Mouse (Mus musculus) kidney, adult 2 months (tissue): Measurements from ENCODE around the gene Trmt1. TPM values are rescaled to one million over a fixed set of nuclear protein-coding genes. Genes with fewer than 3 reads are reported as not detected.

ENCODE experiments used
- DNase-seq: peaks from one replicate; pipeline ENCODE4 v3.0.0; 2021
- H3K27ac ChIP-seq: fragments of 200-500 bp; 2 replicates; pipeline ENCODE4 v1.5.1; 2012; ENCODE audit warnings: low read depth, low read length, control low read depth, inconsistent platforms; ENCODE audit not compliant: insufficient read depth
- H3K27me3 ChIP-seq: fragments of 200-500 bp; replicated peaks from 2 replicates; pipeline ENCODE4 v1.6.1; 2012; ENCODE audit warnings: mild to moderate bottlenecking, moderate library complexity, low read length, inconsistent platforms; ENCODE audit not compliant: control insufficient read depth, insufficient read depth
- H3K36me3 ChIP-seq: fragments of 200-500 bp; 2 replicates; pipeline ENCODE4 v1.6.1; 2012; ENCODE audit warnings: mild to moderate bottlenecking, moderate library complexity, low read length, inconsistent platforms; ENCODE audit not compliant: control insufficient read depth, insufficient read depth
- H3K4me1 ChIP-seq: fragments of 200-500 bp; 2 replicates; pipeline ENCODE4 v1.6.1; 2011; ENCODE audit warnings: low read length; ENCODE audit not compliant: control insufficient read depth, insufficient read depth
- H3K4me3 ChIP-seq: fragments of 200-500 bp; 2 replicates; pipeline ENCODE4 v1.5.1; 2011; ENCODE audit warnings: mild to moderate bottlenecking, low read depth, low read length, control low read depth; ENCODE audit not compliant: insufficient read depth
- CTCF ChIP-seq: fragments of 200-500 bp; conservative IDR thresholded peaks from 2 replicates; pipeline ENCODE4 v1.5.1; 2011; ENCODE audit warnings: low read depth, mild to moderate bottlenecking, control low read depth, low read length, moderate library complexity, mixed read lengths; ENCODE audit not compliant: insufficient read depth, insufficient read length
- POLR2A ChIP-seq: fragments of 200-500 bp; IDR thresholded peaks from one replicate; pipeline ENCODE4 v1.6.1; 2011; ENCODE audit warnings: low read depth, low read length, control low read depth
- WGBS: fragments of 180-500 bp; shearing (Covaris S2); methylation state at CpG from one replicate; pipeline ENCODE4 v1.1.7; 2018; 5-methylcytosine and 5-hydroxymethylcytosine counted together
- polyA plus RNA-seq: library from polyadenylated mRNA; depleted of rRNA; stranded (reverse); fragments of >200 nt; gene quantifications from 2 replicates; pipeline ENCODE4 v1.2.3, GENCODE M21; 2012

Gene Trmt1
- polyA plus RNA-seq, 1 experiment = 73.7 TPM

DNA sequence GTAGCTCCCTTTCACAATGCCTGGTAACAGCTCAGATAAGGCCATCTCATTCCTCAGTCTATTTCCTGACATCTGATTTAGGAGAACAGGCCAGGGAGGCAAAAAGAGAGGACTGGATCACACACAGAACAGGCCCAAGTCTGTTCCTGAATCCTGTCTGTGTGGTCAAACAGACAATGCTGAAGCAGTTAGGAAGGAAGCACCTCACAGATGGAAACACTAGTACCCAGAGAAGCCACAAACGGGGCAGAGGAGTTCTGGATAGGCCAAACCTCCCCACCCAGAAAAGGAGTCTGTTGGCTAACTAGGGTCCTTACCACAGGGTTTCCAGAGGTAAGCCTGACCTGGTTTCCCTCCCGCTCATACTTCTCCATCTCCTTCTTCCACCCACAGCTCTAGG lies 3.9 kb upstream of the Trmt1 start:
- H3K27ac ChIP-seq = no peak overlapping the region
- WGBS = 80% methylated on average over 2 of the region's 2 CpGs
- H3K4me3 ChIP-seq = no peak overlapping the region
- no peak for DNase-seq
- H3K4me1 ChIP-seq = peaks cover 25% of the 10 kb centered on the region
- TF ChIP-seq CTCF (no peak), POLR2A (no peak)
- H3K27me3 ChIP-seq = no peaks in the 10 kb centered on the region
- no peaks in the 10 kb centered on the region for H3K36me3 ChIP-seq

DNA sequence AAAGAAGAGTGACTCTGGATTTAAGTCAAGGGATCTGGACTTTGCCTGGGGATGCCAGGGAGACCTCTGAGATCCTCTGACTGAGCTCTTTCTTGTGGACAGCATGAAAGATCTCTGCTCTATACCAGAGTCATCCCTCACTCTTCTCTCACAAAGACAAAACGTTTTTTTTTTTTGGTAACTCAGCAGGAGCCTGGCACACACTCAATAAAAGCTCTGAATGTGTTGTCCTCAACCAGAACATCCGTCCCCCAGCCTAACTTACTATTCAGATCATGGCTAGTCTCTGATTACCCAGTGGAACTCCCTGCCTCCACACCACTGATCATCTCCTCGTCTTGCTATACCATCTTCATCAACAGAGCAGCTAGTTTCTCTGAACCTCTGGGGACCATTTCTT lies 1.6 kb upstream of the Trmt1 start:
- Histone ChIP-seq H3K36me3 (no peaks in the 10 kb centered on the region), H3K27ac (no peak overlapping the region), H3K27me3 (no peaks in the 10 kb centered on the region), H3K4me3 (no peak overlapping the region), H3K4me1 (peaks cover 26% of the 10 kb centered on the region)
- WGBS = 32% methylated on average over 3 of the region's 3 CpGs
- DNase-seq = no peak
- no peak for TF ChIP-seq CTCF
- no peak for TF ChIP-seq POLR2A

DNA sequence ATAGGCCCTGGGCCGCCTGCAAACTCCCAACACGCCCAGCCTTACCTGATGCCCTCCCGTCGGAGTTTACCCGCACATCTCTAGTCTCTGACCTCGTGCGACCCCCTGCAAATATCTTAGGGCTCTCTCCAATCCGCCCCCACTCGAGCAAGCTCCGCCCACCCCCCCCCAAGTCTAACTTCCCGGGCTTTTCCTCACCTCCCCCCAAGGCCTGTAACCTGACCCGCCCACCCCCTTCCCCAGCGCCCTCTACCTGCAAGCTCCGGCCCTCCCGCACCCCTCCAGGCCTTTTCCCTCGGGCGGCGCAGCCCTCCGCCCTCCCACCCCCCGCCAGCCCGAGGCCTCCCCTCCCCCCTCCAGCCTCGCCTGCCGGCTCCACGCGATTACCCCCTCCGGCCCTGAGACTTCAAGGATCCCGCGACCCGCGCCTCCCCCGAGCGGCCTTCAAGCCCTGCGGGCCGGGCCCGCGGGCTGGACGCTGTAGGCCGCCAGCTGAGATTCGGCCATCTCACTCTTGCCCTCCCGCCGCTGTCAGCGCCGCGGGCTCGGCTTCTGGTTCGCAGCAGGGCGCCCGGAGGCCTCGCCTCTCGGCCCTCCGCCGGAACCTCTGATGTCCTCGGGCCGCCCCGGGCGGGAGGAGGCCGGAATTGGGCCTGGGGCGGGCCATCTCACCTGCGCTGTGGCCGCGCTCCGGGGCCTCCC lies 1.0 kb downstream of the Trmt1 start:
- Histone ChIP-seq H3K36me3 (no peaks in the 10 kb centered on the region), H3K4me1 (peaks cover 26% of the 10 kb centered on the region), H3K27ac (peak overlapping the region; percentile 73), H3K27me3 (no peaks in the 10 kb centered on the region), H3K4me3 (peak overlapping the region; percentile 88)
- under 1% methylated on average over 57 of the region's 62 CpGs for WGBS
- TF ChIP-seq CTCF = no peak
- TF ChIP-seq POLR2A = no peak
- DNase-seq = peak; percentile 54

GRCm38 (mm10) chr8:84687705-84688100 lies 1.6 kb downstream of the Trmt1 start, which contains the start of gene Nacc1:
Nacc1 (minus strand) TSS chr8:84687862.
- Histone ChIP-seq H3K4me1 (peaks cover 25% of the 10 kb centered on the region), H3K27me3 (no peaks in the 10 kb centered on the region), H3K4me3 (peak within 1 kb of the TSS; percentile 88), H3K36me3 (no peaks in the 10 kb centered on the region), H3K27ac (peak within 1 kb of the TSS; percentile 76)
- DNase-seq = peak; percentile 93
- WGBS = under 1% methylated on average over 33 of the region's 37 CpGs
- TF ChIP-seq POLR2A = no peak
- no peak for TF ChIP-seq CTCF

DNA sequence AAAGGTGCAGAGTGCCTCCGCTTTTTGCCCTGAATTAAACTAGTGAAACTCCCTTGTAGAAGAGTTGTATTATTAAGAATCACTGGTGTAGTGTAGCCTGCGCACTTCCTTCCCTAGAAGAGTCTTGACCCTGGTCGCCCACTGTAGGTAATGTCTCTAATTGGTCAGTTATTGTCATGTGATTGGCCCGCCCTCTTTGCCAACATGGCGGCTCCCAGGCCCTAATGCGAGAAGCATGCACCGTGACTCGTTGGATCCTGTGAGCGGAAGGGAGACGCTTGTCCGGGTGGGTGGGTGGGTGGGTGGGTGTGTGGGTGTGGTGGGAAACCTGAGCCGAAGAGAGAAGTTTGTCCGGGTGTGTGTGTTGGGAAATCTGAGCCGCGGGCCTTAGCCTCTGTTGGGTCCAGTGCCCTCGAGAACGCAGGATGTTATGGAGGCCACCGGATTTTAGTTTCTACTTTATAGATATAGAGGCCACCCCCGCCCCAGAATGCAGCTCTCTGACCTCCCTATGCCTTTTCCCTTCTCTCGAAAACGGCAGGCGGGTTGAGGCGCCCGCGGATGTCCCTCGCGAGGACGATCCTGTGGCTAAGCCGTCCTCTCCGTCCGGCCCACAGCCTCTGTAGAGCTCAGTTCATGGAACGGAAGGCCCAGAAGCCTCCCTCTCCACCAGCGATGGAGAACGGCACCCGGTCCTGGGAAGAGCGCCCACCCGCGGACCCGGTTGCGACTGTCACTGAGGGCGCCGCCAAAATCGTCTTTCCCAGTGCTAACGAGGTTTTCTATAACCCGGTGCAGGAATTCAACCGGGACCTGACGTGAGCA lies 3.2 kb downstream of the Trmt1 start:
- Histone ChIP-seq H3K36me3 (no peaks in the 10 kb centered on the region), H3K4me1 (peaks cover 23% of the 10 kb centered on the region), H3K4me3 (peak overlapping the region; percentile 75), H3K27me3 (no peaks in the 10 kb centered on the region), H3K27ac (no peak overlapping the region)
- WGBS = under 1% methylated on average over 47 of the region's 47 CpGs
- peak; percentile 97 for DNase-seq
- TF ChIP-seq POLR2A (no peak), CTCF (no peak)

DNA sequence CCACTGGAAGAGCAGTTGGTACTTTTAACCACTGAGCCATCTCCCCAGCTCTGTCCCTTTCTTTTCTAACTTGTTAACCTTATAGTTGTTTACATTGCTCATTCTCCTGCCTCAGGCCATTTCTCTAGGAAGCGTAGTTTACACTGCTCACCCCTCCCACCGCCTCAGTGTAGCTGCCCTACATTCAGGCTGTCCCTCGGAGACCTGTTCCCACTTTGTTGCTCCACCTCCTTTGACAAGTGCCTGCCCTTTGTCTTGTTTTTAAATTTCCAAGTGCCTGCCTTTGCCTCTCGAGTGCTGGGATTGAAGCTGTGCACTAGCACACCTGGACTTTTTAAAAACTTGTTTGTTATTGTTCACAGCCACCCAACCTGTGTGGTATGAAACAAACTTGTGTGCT lies 7.2 kb downstream of the Trmt1 start:
- WGBS = 83% methylated on average over 4 of the region's 4 CpGs
- Histone ChIP-seq H3K36me3 (no peaks in the 10 kb centered on the region), H3K27ac (no peak overlapping the region), H3K4me1 (peaks cover 5% of the 10 kb centered on the region; the same call in 1 of the 2 replicates), H3K27me3 (no peaks in the 10 kb centered on the region), H3K4me3 (no peak overlapping the region)
- no peak for DNase-seq
- no peak for TF ChIP-seq POLR2A
- TF ChIP-seq CTCF = no peak

GRCm38 (mm10) chr8:84695140-84695539 lies 9.0 kb downstream of the Trmt1 start:
- no peaks in the 10 kb centered on the region for H3K27me3 ChIP-seq
- H3K27ac ChIP-seq = no peak overlapping the region
- 88% methylated on average over 6 of the region's 6 CpGs for WGBS
- no peak for DNase-seq
- H3K4me3 ChIP-seq = no peak overlapping the region
- TF ChIP-seq CTCF (no peak), POLR2A (no peak)
- 0 out of 2 replicates have a peak, but pooled peaks cover 3% of the 10 kb centered on the region for H3K4me1 ChIP-seq
- H3K36me3 ChIP-seq = no peaks in the 10 kb centered on the region
